Mouse (Mus musculus) G1E (cell line): ENCODE measurements around the gene Lrrc58. TPM values are rescaled to one million over a fixed set of nuclear protein-coding genes. Genes with fewer than 3 reads are reported as not detected.

Source experiments
- ATAC-seq: 2 replicates; pipeline ENCODE4 v1.8.0; 2016; ENCODE audit warnings: mild to moderate bottlenecking; ENCODE audit not compliant: insufficient number of reproducible peaks, poor library complexity, low FRiP score, severe bottlenecking; ENCODE audit errors: extremely low read depth
- DNase-seq: peaks from one replicate; pipeline ENCODE4 v3.0.0; 2012; ENCODE audit warnings: low spot score
- H3K27me3 ChIP-seq: 2 replicates; pipeline ENCODE4 v1.6.1; 2012; ENCODE audit warnings: mild to moderate bottlenecking, low read length, inconsistent platforms; ENCODE audit not compliant: insufficient read depth
- H3K36me3 ChIP-seq: replicated peaks from 2 replicates; pipeline ENCODE3; 2012; ENCODE audit warnings: mild to moderate bottlenecking, inconsistent platforms
- H3K4me1 ChIP-seq: 2 replicates; pipeline ENCODE4 v1.6.1; 2012; ENCODE audit warnings: low read depth, low read length, inconsistent platforms, mixed read lengths; ENCODE audit not compliant: insufficient read depth
- H3K4me3 ChIP-seq: 2 replicates; pipeline ENCODE4 v1.5.1; 2012; ENCODE audit warnings: low read depth, mild to moderate bottlenecking, inconsistent platforms, low read length, moderate library complexity, mixed read lengths
- H3K9me3 ChIP-seq: replicated peaks from 2 replicates; pipeline ENCODE4 v1.6.1; 2012; ENCODE audit warnings: inconsistent platforms
- CTCF ChIP-seq: IDR thresholded peaks from 2 replicates; pipeline ENCODE4 v1.5.1; 2012; ENCODE audit warnings: low read depth, low read length, inconsistent platforms, mixed read lengths
- GATA1 ChIP-seq: IDR thresholded peaks from 2 replicates; pipeline ENCODE4 v1.6.1; 2012; ENCODE audit warnings: borderline replicate concordance, low read length, inconsistent platforms, mixed read lengths
- GATA2 ChIP-seq: IDR thresholded peaks from 2 replicates; pipeline ENCODE4 v1.6.1; 2012; ENCODE audit warnings: low read depth, low read length, inconsistent platforms, borderline replicate concordance
- POLR2AphosphoS5 ChIP-seq: IDR thresholded peaks from 2 replicates; pipeline ENCODE4 v1.6.1; 2012; ENCODE audit warnings: low read depth, low read length, inconsistent platforms; ENCODE audit not compliant: insufficient replicate concordance
- TAL1 ChIP-seq: conservative IDR thresholded peaks from 2 replicates; pipeline ENCODE4 v1.6.1; 2012; ENCODE audit warnings: low read depth, low read length, inconsistent platforms, mixed read lengths
- polyA plus RNA-seq: library from polyadenylated mRNA; stranded (reverse); fragments of >175 nt; gene quantifications from 2 replicates; pipeline ENCODE4 v1.2.3, GENCODE M21; 2012
- total RNA-seq, 2 experiments: library from RNA; stranded (forward) in 1 of 2; stranded (reverse) in 1 of 2; fragments of 200-1000 nt in 1 of 2; fragments of >200 nt in 1 of 2; fragmentation: Nextera tagmentation in 1 of 2; gene quantifications; 2 replicates each; pipeline ENCODE4 v1.2.3; 2014 to 2017

Gene Lrrc58
- total and polyA plus RNA-seq, 3 experiments = 5.4 to 90.6 (median 46.5) TPM

GRCm38 (mm10) chr16:37927117-37927516, 58.9 kb downstream of the Lrrc58 start:
- no peaks in the 10 kb centered on the region for H3K4me1 ChIP-seq
- DNase-seq (no peak), ATAC-seq (no peak)
- no peaks in the 10 kb centered on the region for H3K36me3 ChIP-seq
- no peak overlapping the region for H3K4me3 ChIP-seq
- H3K27me3 ChIP-seq = peaks cover 14% of the 10 kb centered on the region
- TF ChIP-seq TAL1 = no peak
- H3K9me3 ChIP-seq = no peaks in the 10 kb centered on the region

GRCm38 (mm10) chr16:37929006-37929405, 60.8 kb downstream of the Lrrc58 start:
- H3K9me3 ChIP-seq = no peaks in the 10 kb centered on the region
- H3K4me1 ChIP-seq = no peaks in the 10 kb centered on the region
- H3K36me3 ChIP-seq = no peaks in the 10 kb centered on the region
- ATAC-seq (no peak), DNase-seq (no peak)
- H3K4me3 ChIP-seq = no peak overlapping the region
- TF ChIP-seq TAL1 = no peak
- TF ChIP-seq GATA1 = no peak
- no peak for TF ChIP-seq POLR2AphosphoS5
- no peak for TF ChIP-seq GATA2
- TF ChIP-seq CTCF = no peak
- peaks cover 4% of the 10 kb centered on the region; the same call in 1 of the 2 replicates for H3K27me3 ChIP-seq

- no peak for DNase-seq
- Histone ChIP-seq H3K4me1 (no peaks in the 10 kb centered on the region), H3K27me3 (peaks cover 4% of the 10 kb centered on the region; the same call in 1 of the 2 replicates), H3K9me3 (no peaks in the 10 kb centered on the region), H3K4me3 (no peak overlapping the region), H3K36me3 (no peaks in the 10 kb centered on the region)
- ATAC-seq = no peak
- TF ChIP-seq GATA1 (no peak), CTCF (no peak), TAL1 (no peak), GATA2 (no peak), POLR2AphosphoS5 (no peak)
Measured at GRCm38 (mm10) chr16:37929626-37930025, 61.4 kb downstream of the Lrrc58 start.

DNA sequence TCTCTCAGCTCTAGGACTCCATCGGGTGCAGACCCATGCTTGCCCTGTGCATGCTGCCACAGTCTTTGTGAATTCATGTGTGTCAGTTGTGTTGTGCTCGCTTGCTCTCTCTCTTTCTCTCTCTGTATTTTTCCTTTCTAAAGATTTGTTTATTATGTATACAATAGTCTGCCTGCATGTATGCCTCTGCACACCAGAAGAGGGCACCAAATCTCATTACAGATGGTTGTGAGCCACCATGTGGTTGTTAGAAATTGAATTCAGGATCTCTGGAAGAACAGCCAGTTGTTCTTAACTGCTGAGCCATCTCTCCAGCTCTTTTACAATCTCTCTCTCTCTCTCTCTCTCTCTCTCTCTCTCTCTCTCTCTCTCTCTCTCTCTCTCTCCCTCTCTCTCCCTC, 66.7 kb downstream of the Lrrc58 start:
- DNase-seq (no peak), ATAC-seq (no peak)
- Histone ChIP-seq H3K4me3 (no peak overlapping the region), H3K27me3 (no peaks in the 10 kb centered on the region), H3K36me3 (no peaks in the 10 kb centered on the region), H3K9me3 (no peaks in the 10 kb centered on the region), H3K4me1 (no peaks in the 10 kb centered on the region)
- TF ChIP-seq POLR2AphosphoS5 (no peak), GATA1 (no peak), TAL1 (no peak), GATA2 (no peak), CTCF (no peak)

- H3K27me3 ChIP-seq = no peaks in the 10 kb centered on the region
- ATAC-seq (no peak), DNase-seq (no peak)
- H3K4me3 ChIP-seq = no peak overlapping the region
- TF ChIP-seq TAL1 = no peak
- no peak for TF ChIP-seq GATA2
- no peak for TF ChIP-seq POLR2AphosphoS5
- TF ChIP-seq CTCF = no peak
- no peak for TF ChIP-seq GATA1
- no peaks in the 10 kb centered on the region for H3K9me3 ChIP-seq
- H3K4me1 ChIP-seq = no peaks in the 10 kb centered on the region
- no peaks in the 10 kb centered on the region for H3K36me3 ChIP-seq
Measured at GRCm38 (mm10) chr16:37937276-37937675, 69.1 kb downstream of the Lrrc58 start.

Other genes starting within 250 kb of the Lrrc58 start
- gene Ndufb4, start 213.9 kb upstream of the Lrrc58 start, total RNA-seq (2014; fragmentation: Nextera tagmentation) = 16.8 and 19.0 TPM in 2 replicates
- 29.3 and 34.9 TPM in 2 replicates for gene Ndufb4, start 213.9 kb upstream of the Lrrc58 start, total RNA-seq (2017)
- 37.1 and 48.3 TPM in 2 replicates for gene Ndufb4, start 213.9 kb upstream of the Lrrc58 start, polyA plus RNA-seq
- gene Fstl1, start 91.5 kb upstream of the Lrrc58 start, total RNA-seq (2014; fragmentation: Nextera tagmentation) = 2.9 and 4.8 TPM in 2 replicates
- gene Fstl1, start 91.5 kb upstream of the Lrrc58 start, total RNA-seq (2017) = 6.5 and 7.4 TPM in 2 replicates
- gene Fstl1, start 91.5 kb upstream of the Lrrc58 start, polyA plus RNA-seq = 0.67 and 0.68 TPM in 2 replicates
- gene Gm36028, start 7.2 kb upstream of the Lrrc58 start, total RNA-seq (2014; fragmentation: Nextera tagmentation) = not detected in 2 replicates
- gene Gm36028, start 7.2 kb upstream of the Lrrc58 start, total RNA-seq (2017) = 0.12 and 0.16 TPM in 2 replicates
- not detected in 2 replicates for gene Gm36028, start 7.2 kb upstream of the Lrrc58 start, polyA plus RNA-seq
- not detected in 2 replicates for gene Gpr156, start 48.1 kb downstream of the Lrrc58 start, total RNA-seq (2014; fragmentation: Nextera tagmentation)
- 0.05 and 0.06 TPM in 2 replicates for gene Gpr156, start 48.1 kb downstream of the Lrrc58 start, total RNA-seq (2017)
- not detected in 2 replicates for gene Gpr156, start 48.1 kb downstream of the Lrrc58 start, polyA plus RNA-seq
- 93.8 and 112 TPM in 2 replicates for gene Gsk3b, start 220.6 kb downstream of the Lrrc58 start, total RNA-seq (2014; fragmentation: Nextera tagmentation)
- 33.3 and 49.2 TPM in 2 replicates for gene Gsk3b, start 220.6 kb downstream of the Lrrc58 start, total RNA-seq (2017)
- gene Gsk3b, start 220.6 kb downstream of the Lrrc58 start, polyA plus RNA-seq = 9.3 and 10.1 TPM in 2 replicates